Mouse (Mus musculus) ovary, postnatal 10 days (tissue): ENCODE measurements around the gene Car5a.

Experiments
- DNase-seq: peaks from one replicate; pipeline ENCODE4 v3.0.0; 2022; ENCODE audit warnings: low spot score

The Car5a gene

GRCm38 (mm10) chr8:121944831-121945230 lies at the start of gene Car5a:
TSS of gene Car5a (minus strand) at chr8:121944904.
- DNase-seq: no peak

- no peak for DNase-seq
These were observed 48.2 kb upstream of the Car5a start for GRCm38 (mm10) chr8:121992911-121993310.

- DNase-seq: no peak
These were observed 46.9 kb upstream of the Car5a start for GRCm38 (mm10) chr8:121991611-121992010.

GRCm38 (mm10) chr8:121990506-121991255 lies 46.0 kb upstream of the Car5a start:
- no peak for DNase-seq

- no peak for DNase-seq
These were observed 43.2 kb upstream of the Car5a start for GRCm38 (mm10) chr8:121987892-121988291.

GRCm38 (mm10) chr8:121985673-121986072 lies 41.0 kb upstream of the Car5a start:
- DNase-seq: no peak

- DNase-seq: no peak
These were observed 36.8 kb upstream of the Car5a start for GRCm38 (mm10) chr8:121981520-121981895.

- no peak for DNase-seq
These were observed 36.3 kb upstream of the Car5a start for GRCm38 (mm10) chr8:121980792-121981519.

- no peak for DNase-seq
These were observed 34.0 kb upstream of the Car5a start for GRCm38 (mm10) chr8:121978670-121979069.

GRCm38 (mm10) chr8:121977819-121978590 lies 33.3 kb upstream of the Car5a start:
- no peak for DNase-seq

- DNase-seq: no peak
These were observed 29.2 kb upstream of the Car5a start for GRCm38 (mm10) chr8:121973906-121974305.

- no peak for DNase-seq
These were observed 26.9 kb upstream of the Car5a start for GRCm38 (mm10) chr8:121971488-121972058.

- no peak for DNase-seq
These were observed 25.5 kb upstream of the Car5a start for GRCm38 (mm10) chr8:121970225-121970624.

- no peak for DNase-seq
These were observed 23.8 kb upstream of the Car5a start for GRCm38 (mm10) chr8:121968542-121968941.

- no peak for DNase-seq
These were observed 23.3 kb upstream of the Car5a start for GRCm38 (mm10) chr8:121967977-121968376.

GRCm38 (mm10) chr8:121966714-121967448 lies 22.2 kb upstream of the Car5a start:
- DNase-seq: no peak

- DNase-seq: no peak
These were observed 21.4 kb upstream of the Car5a start for GRCm38 (mm10) chr8:121966110-121966509.

GRCm38 (mm10) chr8:121964716-121965512 lies 20.2 kb upstream of the Car5a start:
- DNase-seq: no peak

- DNase-seq: no peak
These were observed 18.2 kb upstream of the Car5a start for GRCm38 (mm10) chr8:121962892-121963291.

GRCm38 (mm10) chr8:121958395-121958794 lies 13.7 kb upstream of the Car5a start:
- DNase-seq: no peak
